Mouse (Mus musculus) B cell, adult (primary cell): ENCODE data around the gene Chtop. TPM values are rescaled to one million over a fixed set of nuclear protein-coding genes. Genes with fewer than 3 reads are reported as not detected.

Source experiments
- total RNA-seq: library from RNA; stranded (reverse); gene quantifications from 4 replicates; pipeline ENCODE4 v1.2.4, GENCODE M21; 2023; ENCODE audit not compliant: inconsistent age

Gene Chtop
- total RNA-seq, result 188 to 206 TPM (median 192 TPM) in 4 replicates

GRCm38 (mm10) chr3:90508950-90509746 is at the start of gene Chtop:
Gene Chtop (minus strand): TSS chr3:90509498.

GRCm38 (mm10) chr3:90537141-90537904 is 28.0 kb upstream of the Chtop start, which contains the start of gene S100a16:
Gene S100a16 (plus strand): TSS chr3:90537254.

GRCm38 (mm10) chr3:90526580-90526979 is 17.3 kb upstream of the Chtop start, which contains the start of gene S100a14:
Gene S100a14 (plus strand): TSS chr3:90526856.

GRCm38 (mm10) chr3:90513796-90514590 is 4.7 kb upstream of the Chtop start, which contains the start of the genes S100a1 and S100a13:
Gene S100a1 (minus strand): TSS chr3:90514392.
Gene S100a13 (plus strand): TSS chr3:90514435.

GRCm38 (mm10) chr3:90490696-90491256 is 18.5 kb downstream of the Chtop start, which contains the start of gene Snapin:
Gene Snapin (minus strand): TSS chr3:90491033.

GRCm38 (mm10) chr3:90475831-90476611 is 33.3 kb downstream of the Chtop start, which contains the start of gene Ilf2:
Gene Ilf2 (plus strand): TSS chr3:90476126.

GRCm38 (mm10) chr3:90465686-90466310 is 43.5 kb downstream of the Chtop start, which contains the start of gene Npr1:
Gene Npr1 (minus strand): TSS chr3:90465866.

Other genes starting within 250 kb of the Chtop start
- 174 to 198 TPM (median 187 TPM) in 4 replicates for gene Dennd4b, start 244.3 kb downstream of the Chtop start, total RNA-seq
- 110 to 130 TPM (median 118 TPM) in 4 replicates for gene Gatad2b, start 216.3 kb downstream of the Chtop start, total RNA-seq
- 0.99 to 2.0 TPM (median 1.6 TPM) in 4 replicates for gene Slc27a3, start 119.6 kb downstream of the Chtop start, total RNA-seq
- 50.8 to 61.1 TPM (median 56.2 TPM) in 4 replicates for gene Ints3, start 75.9 kb downstream of the Chtop start, total RNA-seq
- 0.83 TPM in 1 of 4 replicates, not detected in the others for gene Npr1, start 43.6 kb downstream of the Chtop start, total RNA-seq
- gene Ilf2, start 33.4 kb downstream of the Chtop start, total RNA-seq, result 85.5 to 94.6 TPM (median 90.6 TPM) in 4 replicates
- gene Snapin, start 18.5 kb downstream of the Chtop start, total RNA-seq, result 52.9 to 66.8 TPM (median 60.9 TPM) in 4 replicates
- 1.0 to 1.6 TPM in 2 of 4 replicates, not detected in the others for gene S100a1, start 4.9 kb upstream of the Chtop start, total RNA-seq
- 17.0 to 22.0 TPM (median 19.6 TPM) in 4 replicates for gene S100a13, start 4.9 kb upstream of the Chtop start, total RNA-seq
- gene S100a14, start 17.4 kb upstream of the Chtop start, total RNA-seq, result 0.48 to 1.3 TPM (median 0.83 TPM) in 3 of 4 replicates, not detected in the other
- gene S100a16, start 27.8 kb upstream of the Chtop start, total RNA-seq, result not detected in 4 replicates
- 0.27 to 1.6 TPM (median 0.86 TPM) in 3 of 4 replicates, not detected in the other for gene S100a3, start 51.1 kb upstream of the Chtop start, total RNA-seq
- gene S100a2, start 80.7 kb upstream of the Chtop start, total RNA-seq, result not detected in 4 replicates
- 3.3 TPM in 1 of 4 replicates, not detected in the others for gene Gm42674, start 92.4 kb upstream of the Chtop start, total RNA-seq
- 51.7 to 70.7 TPM (median 60.6 TPM) in 4 replicates for gene S100a4, start 94.3 kb upstream of the Chtop start, total RNA-seq
- 2.0 to 6.8 TPM (median 4.0 TPM) in 4 replicates for gene S100a5, start 99.0 kb upstream of the Chtop start, total RNA-seq
- gene S100a6, start 103.4 kb upstream of the Chtop start, total RNA-seq, result 62.1 to 83.5 TPM (median 70.4 TPM) in 4 replicates
- not detected in 4 replicates for gene S100a7a, start 144.5 kb upstream of the Chtop start, total RNA-seq
- gene S100a8, start 159.5 kb upstream of the Chtop start, total RNA-seq, result 4.9 to 7.9 TPM (median 6.2 TPM) in 4 replicates
- 5.4 to 8.4 TPM (median 7.1 TPM) in 4 replicates for gene S100a9, start 186.2 kb upstream of the Chtop start, total RNA-seq
- not detected in 4 replicates for gene Pglyrp4, start 217.4 kb upstream of the Chtop start, total RNA-seq